Mouse (Mus musculus) left cerebral cortex, postnatal 4 days (tissue): ENCODE measurements around the gene Ins2. TPM values are rescaled to one million over a fixed set of nuclear protein-coding genes. Genes with fewer than 3 reads are reported as not detected.

ENCODE experiments used
- microRNA-seq: library from miRNA; unstranded; fragments of <30 nt; microRNA quantifications from one replicate; pipeline ENCODE4 v1.2.0, GENCODE M21; 2022
- total RNA-seq, 2 experiments: library from RNA; stranded (reverse); gene quantifications; 2 replicates each; pipeline ENCODE4 v1.2.3; 2021

Gene Ins2
- total RNA-seq, 2 experiments from 2014 or later, result not detected

Small RNA genes within 50 kb of the gene (microRNA-seq; reads per million reads assigned to microRNA genes)
- 436 reads per million, percentile 67 among the genes with 10 or more reads in this experiment for gene Mir483

Other genes starting within 250 kb of the Ins2 start
- 1 to 10 TPM in 1 of 2 experiments, not detected in 1; 1.3 TPM for gene Tnnt3, start 244.5 kb downstream of the Ins2 start, total RNA-seq
- gene Mrpl23, start 210.7 kb downstream of the Ins2 start, total RNA-seq, result 10 to 100 TPM in 1 of 2 experiments, 1 to 10 TPM in 1; 9.4 to 11.5 TPM
- 100 to 1,000 TPM; 343 to 352 TPM for gene Igf2, start 76.6 kb downstream of the Ins2 start, total RNA-seq
- under 1 TPM; 0.10 to 0.12 TPM for gene Gm49394, start 73.4 kb downstream of the Ins2 start, total RNA-seq
- 1 to 10 TPM; 1.2 to 1.7 TPM for gene Th, start 187.7 kb upstream of the Ins2 start, total RNA-seq
- under 1 TPM; 0.50 to 0.62 TPM for gene Ascl2, start 225.9 kb upstream of the Ins2 start, total RNA-seq